Mouse (Mus musculus) erythroblast, embryonic 14.5 days (primary cell): ENCODE measurements around the gene Gapvd1.

Source experiments
- GATA1 ChIP-seq: IDR thresholded peaks from 2 replicates; pipeline ENCODE4 v1.6.1; 2012; ENCODE audit warnings: low read length, inconsistent platforms, mixed read lengths
- TAL1 ChIP-seq: IDR thresholded peaks from 3 replicates; pipeline ENCODE4 v1.6.1; 2012; ENCODE audit warnings: low read length, inconsistent platforms, mixed read lengths

GRCm38 (mm10) chr2:34668440-34669191 is 86.4 kb downstream of the Gapvd1 start:
- TF ChIP-seq TAL1 (no peak), GATA1 (no peak)
